Mouse (Mus musculus): ENCODE measurements at regions not wholly inside any gene's neighbourhood (a gene's known extent, or its start where the extent isn't known, plus 50 kb on each side); places are given as distances from the start of the nearest gene placed in this dataset.
A peak's percentile ranks its signal among the peaks of the same experiment; 100 is the strongest.

DNA sequence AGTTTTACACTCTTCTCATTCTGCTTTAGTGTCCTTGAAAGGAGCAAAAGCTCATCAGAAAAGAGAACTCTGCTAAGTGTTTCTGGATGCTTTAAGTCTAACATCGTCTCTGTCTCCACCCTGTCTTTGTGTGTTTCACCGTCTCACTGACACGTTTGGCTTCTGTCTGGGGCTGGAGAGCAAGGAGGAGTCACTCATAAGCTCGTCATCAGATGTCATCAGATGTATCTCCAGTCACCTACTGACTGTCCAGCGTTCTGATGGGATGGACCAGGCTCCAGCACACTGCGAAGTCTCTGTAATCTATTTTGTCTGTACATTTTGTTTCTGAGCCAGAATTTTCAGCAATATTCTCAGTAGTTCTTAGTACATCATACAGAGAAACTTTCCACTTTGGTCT lies 283.4 kb upstream of the Arglu1 start:
- Histone ChIP-seq H3K27me3 (ENCODE audit: control insufficient read depth, insufficient read depth, low read length) (no peaks in the 10 kb centered on the region), H3K9me3 (ENCODE audit: control insufficient read depth, low read length) (no peaks in the 10 kb centered on the region), H3K4me2 (replicated peaks; ENCODE audit: low read depth, low read length) (no peak overlapping the region), H3K27ac (ENCODE audit: low read depth, low read length) (no peak overlapping the region), H3K9ac (ENCODE audit: low read depth, low read length) (no peak overlapping the region), H3K36me3 (ENCODE audit: control insufficient read depth, insufficient read depth, low read length) (no peaks in the 10 kb centered on the region), H3K4me1 (ENCODE audit: control insufficient read depth, insufficient read depth, low read length) (no peaks in the 10 kb centered on the region), H3K4me3 (ENCODE audit: low read length) (no peak overlapping the region)
- WGBS, result 68% methylated on average over 6 of the region's 6 CpGs
- no peak for ATAC-seq (ENCODE audit: low FRiP score, low TSS enrichment)

- ATAC-seq (ENCODE audit: low FRiP score, low TSS enrichment), result no peak
- Histone ChIP-seq H3K9ac (ENCODE audit: low read depth, low read length) (no peak overlapping the region), H3K27ac (ENCODE audit: low read depth, low read length) (no peak overlapping the region), H3K4me1 (ENCODE audit: control insufficient read depth, insufficient read depth, low read length) (no peaks in the 10 kb centered on the region), H3K27me3 (ENCODE audit: control insufficient read depth, insufficient read depth, low read length) (no peaks in the 10 kb centered on the region), H3K4me2 (replicated peaks; ENCODE audit: low read depth, low read length) (no peak overlapping the region), H3K4me3 (ENCODE audit: low read length) (no peak overlapping the region), H3K9me3 (ENCODE audit: control insufficient read depth, low read length) (no peaks in the 10 kb centered on the region), H3K36me3 (ENCODE audit: control insufficient read depth, insufficient read depth, low read length) (no peaks in the 10 kb centered on the region)
- WGBS, result 66% methylated on average over 6 of the region's 6 CpGs
Observed at GRCm38 (mm10) chr8:8973334-8973733, 283.0 kb upstream of the Arglu1 start.

DNA sequence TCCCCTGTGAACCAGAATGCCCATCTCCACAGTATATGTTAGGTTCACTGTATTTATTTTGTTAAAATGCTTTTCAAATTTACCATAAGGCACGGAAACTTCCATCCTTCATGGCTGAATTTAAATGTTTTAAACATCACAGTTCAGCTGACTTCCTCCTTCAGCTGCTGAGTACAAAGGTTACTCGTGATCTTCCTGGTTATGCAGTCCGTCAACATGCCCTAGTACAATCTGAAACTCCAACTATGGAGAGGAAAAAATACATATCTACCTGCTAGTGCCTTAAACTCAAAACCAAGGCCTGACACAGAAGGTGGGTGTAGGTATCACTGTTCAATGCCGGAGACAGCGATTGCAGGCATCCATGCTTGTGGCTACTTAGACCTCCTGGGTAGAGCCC lies 280.5 kb upstream of the Arglu1 start:
- Histone ChIP-seq H3K9me3 (ENCODE audit: control insufficient read depth, low read length) (no peaks in the 10 kb centered on the region), H3K4me1 (ENCODE audit: control insufficient read depth, insufficient read depth, low read length) (no peaks in the 10 kb centered on the region; the same call in 1 of the 2 replicates), H3K4me3 (ENCODE audit: low read length) (no peak overlapping the region), H3K27ac (ENCODE audit: low read depth, low read length) (no peak overlapping the region), H3K36me3 (ENCODE audit: control insufficient read depth, insufficient read depth, low read length) (no peaks in the 10 kb centered on the region), H3K27me3 (ENCODE audit: control insufficient read depth, insufficient read depth, low read length) (no peaks in the 10 kb centered on the region), H3K4me2 (replicated peaks; ENCODE audit: low read depth, low read length) (no peak overlapping the region), H3K9ac (ENCODE audit: low read depth, low read length) (no peak overlapping the region)
- WGBS, result 85% methylated on average over 5 of the region's 5 CpGs
- ATAC-seq (ENCODE audit: low FRiP score, low TSS enrichment), result no peak

GRCm38 (mm10) chr8:8970346-8970745 lies 280.0 kb upstream of the Arglu1 start:
- Histone ChIP-seq H3K4me1 (ENCODE audit: control insufficient read depth, insufficient read depth, low read length) (no peaks in the 10 kb centered on the region; the same call in 1 of the 2 replicates), H3K4me3 (ENCODE audit: low read length) (no peak overlapping the region), H3K27ac (ENCODE audit: low read depth, low read length) (no peak overlapping the region), H3K9ac (ENCODE audit: low read depth, low read length) (no peak overlapping the region), H3K9me3 (ENCODE audit: control insufficient read depth, low read length) (no peaks in the 10 kb centered on the region), H3K4me2 (replicated peaks; ENCODE audit: low read depth, low read length) (no peak overlapping the region), H3K36me3 (ENCODE audit: control insufficient read depth, insufficient read depth, low read length) (no peaks in the 10 kb centered on the region), H3K27me3 (ENCODE audit: control insufficient read depth, insufficient read depth, low read length) (no peaks in the 10 kb centered on the region)
- WGBS, result 94% methylated on average over 5 of the region's 5 CpGs
- no peak for ATAC-seq (ENCODE audit: low FRiP score, low TSS enrichment)

GRCm38 (mm10) chr8:8969112-8969950 lies 279.0 kb upstream of the Arglu1 start:
- Histone ChIP-seq H3K36me3 (ENCODE audit: control insufficient read depth, insufficient read depth, low read length) (no peaks in the 10 kb centered on the region), H3K4me2 (replicated peaks; ENCODE audit: low read depth, low read length) (no peak overlapping the region), H3K27ac (ENCODE audit: low read depth, low read length) (no peak overlapping the region), H3K9ac (ENCODE audit: low read depth, low read length) (no peak overlapping the region), H3K4me3 (ENCODE audit: low read length) (no peak overlapping the region), H3K4me1 (ENCODE audit: control insufficient read depth, insufficient read depth, low read length) (no peaks in the 10 kb centered on the region; the same call in 1 of the 2 replicates), H3K9me3 (ENCODE audit: control insufficient read depth, low read length) (no peaks in the 10 kb centered on the region), H3K27me3 (ENCODE audit: control insufficient read depth, insufficient read depth, low read length) (no peaks in the 10 kb centered on the region)
- 86% methylated on average over 21 of the region's 21 CpGs for WGBS
- ATAC-seq (ENCODE audit: low FRiP score, low TSS enrichment), result no peak

- Histone ChIP-seq H3K9ac (ENCODE audit: low read depth, low read length) (no peak overlapping the region), H3K27ac (ENCODE audit: low read depth, low read length) (no peak overlapping the region), H3K9me3 (ENCODE audit: control insufficient read depth, low read length) (no peaks in the 10 kb centered on the region), H3K36me3 (ENCODE audit: control insufficient read depth, insufficient read depth, low read length) (no peaks in the 10 kb centered on the region), H3K27me3 (ENCODE audit: control insufficient read depth, insufficient read depth, low read length) (no peaks in the 10 kb centered on the region), H3K4me1 (ENCODE audit: control insufficient read depth, insufficient read depth, low read length) (no peaks in the 10 kb centered on the region; the same call in 1 of the 2 replicates), H3K4me3 (ENCODE audit: low read length) (no peak overlapping the region), H3K4me2 (replicated peaks; ENCODE audit: low read depth, low read length) (no peak overlapping the region)
- 79% methylated on average over 1 of the region's 1 CpGs for whole genome bisulfite sequencing
- ATAC-seq (ENCODE audit: low FRiP score, low TSS enrichment), result no peak
Observed at GRCm38 (mm10) chr8:8966658-8967048, 276.3 kb upstream of the Arglu1 start.

DNA sequence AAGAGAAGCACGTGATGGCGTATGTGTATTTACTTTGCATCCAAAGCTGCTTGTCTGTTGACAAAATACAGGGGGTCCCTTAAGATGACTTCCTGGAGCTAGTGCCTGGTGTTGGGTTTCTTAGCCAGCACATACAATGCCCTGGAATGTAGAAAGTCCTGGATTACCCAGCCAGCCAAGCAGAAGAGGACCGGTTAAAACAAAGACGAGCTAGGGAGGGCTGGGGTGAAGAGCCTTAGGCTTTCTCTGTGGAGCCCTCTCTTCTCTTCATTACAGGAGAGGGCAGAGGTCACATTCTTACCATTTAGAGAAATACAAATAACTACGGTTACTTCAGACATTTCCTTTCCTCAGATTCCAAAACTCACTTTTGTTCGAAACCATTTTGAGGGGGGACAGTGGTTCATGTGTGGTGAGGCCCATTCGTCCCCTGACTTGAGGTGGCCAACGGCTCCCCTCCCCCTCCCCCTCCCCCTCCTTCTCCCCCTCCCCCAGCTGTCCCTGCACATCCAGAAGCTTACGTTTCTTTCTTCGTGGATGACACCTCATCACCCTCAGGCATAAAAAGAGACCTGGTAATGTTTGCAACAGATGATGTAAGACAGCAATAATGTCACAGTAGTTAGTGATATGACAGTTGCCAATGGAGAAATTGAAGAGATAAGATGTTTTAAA lies 275.8 kb upstream of the Arglu1 start:
- Histone ChIP-seq H3K4me3 (ENCODE audit: low read length) (no peak overlapping the region), H3K36me3 (ENCODE audit: control insufficient read depth, insufficient read depth, low read length) (no peaks in the 10 kb centered on the region), H3K27ac (ENCODE audit: low read depth, low read length) (no peak overlapping the region), H3K4me1 (ENCODE audit: control insufficient read depth, insufficient read depth, low read length) (no peaks in the 10 kb centered on the region; the same call in 1 of the 2 replicates), H3K9ac (ENCODE audit: low read depth, low read length) (no peak overlapping the region), H3K4me2 (replicated peaks; ENCODE audit: low read depth, low read length) (no peak overlapping the region), H3K9me3 (ENCODE audit: control insufficient read depth, low read length) (no peaks in the 10 kb centered on the region), H3K27me3 (ENCODE audit: control insufficient read depth, insufficient read depth, low read length) (no peaks in the 10 kb centered on the region)
- 34% methylated on average over 10 of the region's 10 CpGs for WGBS
- peak; percentile 68 for ATAC-seq (ENCODE audit: low FRiP score, low TSS enrichment)

GRCm38 (mm10) chr8:8960221-8960620 lies 269.9 kb upstream of the Arglu1 start:
- Histone ChIP-seq H3K27me3 (ENCODE audit: control insufficient read depth, insufficient read depth, low read length) (no peaks in the 10 kb centered on the region), H3K27ac (ENCODE audit: low read depth, low read length) (no peak overlapping the region), H3K9ac (ENCODE audit: low read depth, low read length) (no peak overlapping the region), H3K4me1 (ENCODE audit: control insufficient read depth, insufficient read depth, low read length) (peaks cover 7% of the 10 kb centered on the region; the same call in 1 of the 2 replicates), H3K4me2 (replicated peaks; ENCODE audit: low read depth, low read length) (no peak overlapping the region), H3K9me3 (ENCODE audit: control insufficient read depth, low read length) (no peaks in the 10 kb centered on the region), H3K36me3 (ENCODE audit: control insufficient read depth, insufficient read depth, low read length) (no peaks in the 10 kb centered on the region), H3K4me3 (ENCODE audit: low read length) (no peak overlapping the region)
- 74% methylated on average over 3 of the region's 3 CpGs for WGBS
- ATAC-seq (ENCODE audit: low FRiP score, low TSS enrichment), result no peak

- H3K9ac ChIP-seq (ENCODE audit: low read depth, low read length), result no peak overlapping the region
- ATAC-seq (ENCODE audit: low FRiP score, low TSS enrichment), result peak; percentile 79; the same call in 1 of the 2 replicates
- no peaks in the 10 kb centered on the region for H3K9me3 ChIP-seq (ENCODE audit: control insufficient read depth, low read length)
- H3K36me3 ChIP-seq (ENCODE audit: control insufficient read depth, insufficient read depth, low read length), result no peaks in the 10 kb centered on the region
- no peak overlapping the region for H3K4me3 ChIP-seq (ENCODE audit: low read length)
- H3K4me1 ChIP-seq (ENCODE audit: control insufficient read depth, insufficient read depth, low read length), result peaks cover 7% of the 10 kb centered on the region; the same call in 1 of the 2 replicates
- WGBS, result 19% methylated on average over 1 of the region's 1 CpGs
- H3K27ac ChIP-seq (ENCODE audit: low read depth, low read length), result no peak overlapping the region
- no peak overlapping the region for H3K4me2 ChIP-seq (replicated peaks; ENCODE audit: low read depth, low read length)
- H3K27me3 ChIP-seq (ENCODE audit: control insufficient read depth, insufficient read depth, low read length), result no peaks in the 10 kb centered on the region
Observed at GRCm38 (mm10) chr8:8959787-8960093, 269.4 kb upstream of the Arglu1 start.
